Mouse (Mus musculus): ENCODE measurements around the gene Slc25a43.

- TF ChIP-seq KAT2A (IDR thresholded peaks at IDR 0.05; ENCODE audit: insufficient replicate concordance, low read length): no peak
- TF ChIP-seq CTCF (conservative IDR thresholded peaks at IDR 0.05 in 1 of 2, IDR thresholded peaks at IDR 0.05 in 1 of 2; ENCODE audit: low read depth in 2 of 2, low read length in 2 of 2): no peak
Measured at GRCm38 (mm10) chrX:36825032-36825431, 81.6 kb downstream of the Slc25a43 start.
